Mouse (Mus musculus) ES-E14 (cell line): ENCODE data around the gene Gm14434. TPM values are rescaled to one million over a fixed set of nuclear protein-coding genes. Genes with fewer than 3 reads are reported as not detected.
"Not testable (repeated sequence)": the region's sequence is repeated elsewhere in the genome, so short reads cannot be mapped to it uniquely, and the experiment has no call there.

Source experiments
- DNase-seq: peaks from one replicate; pipeline ENCODE4 v3.0.0-alpha.2; 2013; ENCODE audit warnings: low read depth, low spot score
- H3K27ac ChIP-seq: 2 replicates; pipeline ENCODE4 v1.5.1; 2012; ENCODE audit warnings: low read depth, mild to moderate bottlenecking, low read length, moderate library complexity, mixed read lengths; ENCODE audit not compliant: poor library complexity, insufficient read depth, severe bottlenecking
- H3K36me3 ChIP-seq: 2 replicates; pipeline ENCODE4 v1.6.1; 2012; ENCODE audit warnings: mild to moderate bottlenecking, low read length, moderate library complexity, mixed read lengths; ENCODE audit not compliant: control insufficient read depth, poor library complexity, insufficient read depth, severe bottlenecking
- H3K4me1 ChIP-seq, 2 experiments: fragments of 150-350 bp in 1 of 2; sonication (generic) in 1 of 2; 2 replicates each; pipeline ENCODE4 v1.6.1; 2012; ENCODE audit warnings: low read length in 2 of 2, mild to moderate bottlenecking in 1 of 2, mixed read lengths in 1 of 2; ENCODE audit not compliant: control insufficient read depth in 2 of 2, insufficient read depth in 2 of 2, poor library complexity in 1 of 2
- H3K4me3 ChIP-seq, 2 experiments: fragments of 150-350 bp in 1 of 2; sonication (generic) in 1 of 2; 2 replicates each; pipeline ENCODE4 v1.5.1; 2012; ENCODE audit warnings: low read length in 2 of 2, low read depth in 1 of 2, mild to moderate bottlenecking in 1 of 2, mixed read lengths in 1 of 2; ENCODE audit not compliant: insufficient read depth in 1 of 2, poor library complexity in 1 of 2, severe bottlenecking in 1 of 2
- H3K9ac ChIP-seq: 2 replicates; pipeline ENCODE4 v1.6.1; 2012; ENCODE audit warnings: low read depth, mild to moderate bottlenecking, low read length, mixed read lengths; ENCODE audit not compliant: poor library complexity, insufficient read depth, severe bottlenecking
- H3K9me3 ChIP-seq: fragments of 150-350 bp; sonication (generic); 2 replicates; pipeline ENCODE4 v1.6.1; 2012; ENCODE audit warnings: low read depth, mild to moderate bottlenecking, low read length; ENCODE audit not compliant: control insufficient read depth, insufficient read depth
- in situ Hi-C, 2 experiments: fragments of 600-800 bp; cut with MboI; formaldehyde crosslinking; loops; one replicate each; pipeline ENCODE4 v1.15.1; 2025; ENCODE audit warnings: low sequenced_read_pairs in 2 of 2, inconsistent platforms in 1 of 2; ENCODE audit not compliant: unreplicated experiment in 2 of 2
- total RNA-seq: library from RNA; depleted of rRNA; stranded (reverse); fragments of 300-350 nt; gene quantifications from 2 replicates; pipeline ENCODE4 v1.2.3, GENCODE M21; 2012; rRNA removed

Gm14434 gene
- total RNA-seq = not detected in 2 replicates

GRCm38 (mm10) chr2:176486683-176487082, at the start of gene Gm14434:
TSS of gene Gm14434 (minus strand) at chr2:176486783.
- H3K4me3 ChIP-seq, H3K9ac ChIP-seq, H3K4me1 ChIP-seq, DNase-seq, H3K27ac ChIP-seq, in situ Hi-C loops, H3K36me3 ChIP-seq, H3K9me3 ChIP-seq: not testable (repeated sequence)

- H3K9ac ChIP-seq, in situ Hi-C loops, H3K9me3 ChIP-seq, H3K4me3 ChIP-seq, H3K4me1 ChIP-seq, H3K27ac ChIP-seq, H3K36me3 ChIP-seq, DNase-seq: not testable (repeated sequence)
Observed at GRCm38 (mm10) chr2:176520756-176521155, 34.2 kb upstream of the Gm14434 start, which contains the start of gene Zfp967. TSS of gene Zfp967 (plus strand) at chr2:176521056.

- in situ Hi-C loops, DNase-seq, H3K27ac ChIP-seq, H3K9me3 ChIP-seq, H3K9ac ChIP-seq, H3K4me1 ChIP-seq, H3K4me3 ChIP-seq, H3K36me3 ChIP-seq: not testable (repeated sequence)
Observed at GRCm38 (mm10) chr2:176423294-176423693, 63.3 kb downstream of the Gm14434 start, which contains the start of gene Gm14435. TSS of gene Gm14435 (plus strand) at chr2:176423594.

Other genes with a start within 250 kb of the Gm14434 start
- gene Gm11009, start 167.3 kb downstream of the Gm14434 start, total RNA-seq = 1.1 TPM in 1 of 2 replicates, not detected in the other
- 5.3 and 7.9 TPM in 2 replicates for gene Gm14435, start 63.2 kb downstream of the Gm14434 start, total RNA-seq
- gene Zfp967, start 34.3 kb upstream of the Gm14434 start, total RNA-seq = not detected in 2 replicates
- 3.4 and 4.9 TPM in 2 replicates for gene Gm14308, start 149.6 kb upstream of the Gm14434 start, total RNA-seq
- gene Zfp973, start 183.7 kb upstream of the Gm14434 start, total RNA-seq = 29.5 and 33.6 TPM in 2 replicates
- 15.4 and 17.0 TPM in 2 replicates for gene Gm14305, start 221.5 kb upstream of the Gm14434 start, total RNA-seq